Mouse (Mus musculus): Measurements from ENCODE around the gene Tmem19.
"Not testable (repeated sequence)": the region's sequence is repeated elsewhere in the genome, so short reads cannot be mapped to it uniquely, and the experiment has no call there.

Tmem19 gene

GRCm38 (mm10) chr10:115349029-115349428 is 13.3 kb downstream of the Tmem19 start:
- no peak for DNase-seq (ENCODE audit: low spot score)

DNA sequence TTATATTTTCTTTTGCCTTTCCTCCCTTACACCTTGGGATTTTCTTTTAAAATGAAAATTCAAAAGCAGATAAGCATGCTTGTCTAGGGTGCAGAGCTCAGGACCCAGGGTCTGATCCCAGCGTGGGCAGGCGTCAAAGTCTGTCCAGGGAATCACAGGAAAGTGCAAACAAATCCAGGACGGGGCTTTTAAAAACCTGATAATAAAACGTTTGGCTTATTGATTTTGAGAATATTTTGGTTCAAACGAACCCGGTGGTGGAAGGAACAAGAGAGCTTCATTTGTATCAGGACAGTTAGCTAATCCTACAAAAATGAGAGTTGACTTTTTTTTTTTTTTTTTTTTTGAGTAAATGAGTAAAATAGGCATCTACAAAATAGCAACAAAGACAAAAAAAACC is 14.2 kb downstream of the Tmem19 start:
- no peak for DNase-seq (ENCODE audit: low spot score)

DNA sequence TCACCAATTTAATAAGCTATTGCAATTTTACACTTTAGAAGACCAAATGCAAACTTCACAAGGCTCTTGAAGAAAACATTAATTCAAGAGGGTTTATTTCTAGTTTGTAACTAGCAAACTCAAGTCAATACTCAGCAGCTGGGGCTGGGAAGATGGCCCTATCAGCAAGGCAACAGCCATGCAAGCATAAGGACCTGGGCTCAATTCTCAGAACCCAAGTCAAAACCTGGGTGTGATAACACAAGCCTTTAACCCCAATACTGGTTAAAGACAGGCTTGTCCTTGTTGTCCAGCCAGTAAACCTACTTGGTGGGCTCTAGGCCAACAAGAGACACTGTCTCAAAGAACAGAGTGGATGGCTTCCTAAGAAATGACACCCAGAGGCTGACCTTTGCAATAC is 15.9 kb downstream of the Tmem19 start:
- no peak for DNase-seq (ENCODE audit: low spot score)

DNA sequence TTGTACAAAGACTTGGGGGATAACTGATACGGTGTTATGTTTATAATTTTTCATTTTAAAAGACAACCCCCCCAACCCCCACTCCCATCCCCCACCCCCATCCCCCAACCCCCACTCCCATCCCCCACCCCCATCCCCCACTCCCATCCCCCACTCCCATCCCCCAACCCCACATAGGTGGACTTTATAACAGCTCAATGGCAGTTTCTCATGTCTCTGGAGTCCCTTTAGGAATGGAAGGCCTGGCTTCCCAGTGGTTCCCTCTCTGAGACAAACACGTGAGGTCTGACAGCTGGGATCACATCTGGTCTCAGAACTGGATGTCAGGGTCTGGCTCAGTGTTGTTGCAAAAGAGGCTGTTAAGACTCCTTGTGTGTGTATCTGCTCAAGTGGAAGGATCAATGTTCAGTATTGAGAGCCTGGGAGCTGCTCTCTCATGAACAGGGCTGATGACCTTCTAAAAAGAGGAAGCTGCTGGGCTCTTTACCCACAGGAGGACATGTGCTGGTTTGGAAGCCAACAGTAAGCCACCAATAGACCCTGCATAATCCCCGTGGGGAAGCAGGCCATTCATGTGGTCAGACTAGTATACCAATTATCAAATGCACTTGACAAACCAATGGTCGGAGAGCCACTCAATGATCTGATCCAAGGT is 19.4 kb downstream of the Tmem19 start:
- DNase-seq (ENCODE audit: low spot score) = no peak

- DNase-seq (ENCODE audit: low spot score) = no peak
These were observed 22.4 kb downstream of the Tmem19 start for GRCm38 (mm10) chr10:115339820-115340328.

- no peak for DNase-seq (ENCODE audit: low spot score)
These were observed 25.4 kb downstream of the Tmem19 start for GRCm38 (mm10) chr10:115336901-115337300.

GRCm38 (mm10) chr10:115333528-115333927 is 28.8 kb downstream of the Tmem19 start:
- no peak for DNase-seq (ENCODE audit: low spot score)

- DNase-seq (ENCODE audit: low spot score) = no peak
These were observed 29.3 kb downstream of the Tmem19 start for GRCm38 (mm10) chr10:115332997-115333396.

DNA sequence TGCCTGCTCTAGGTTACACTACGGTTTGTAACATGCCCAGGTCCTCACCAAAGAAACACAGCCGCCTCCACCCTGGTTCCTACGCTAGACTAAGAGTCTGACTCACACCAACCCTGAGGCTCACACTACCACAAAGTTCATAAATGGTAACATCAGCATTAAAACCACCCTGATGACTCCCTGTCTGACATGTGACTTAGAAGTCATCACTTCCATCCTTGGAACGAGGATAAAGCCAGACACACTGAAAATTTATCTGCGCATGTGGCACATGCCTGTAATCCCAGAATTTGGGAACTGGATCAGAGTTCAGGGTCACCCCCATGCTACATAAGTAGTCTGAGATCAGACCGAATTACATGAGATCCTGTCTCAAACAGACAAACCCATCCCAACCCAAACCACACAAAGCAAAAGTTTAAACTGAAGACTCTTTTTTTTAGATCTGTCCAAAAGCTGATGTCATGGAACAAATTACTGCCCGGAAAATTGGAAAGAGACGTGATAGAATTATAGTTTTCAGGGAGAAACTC is 29.8 kb downstream of the Tmem19 start:
- no peak for DNase-seq (ENCODE audit: low spot score)

DNA sequence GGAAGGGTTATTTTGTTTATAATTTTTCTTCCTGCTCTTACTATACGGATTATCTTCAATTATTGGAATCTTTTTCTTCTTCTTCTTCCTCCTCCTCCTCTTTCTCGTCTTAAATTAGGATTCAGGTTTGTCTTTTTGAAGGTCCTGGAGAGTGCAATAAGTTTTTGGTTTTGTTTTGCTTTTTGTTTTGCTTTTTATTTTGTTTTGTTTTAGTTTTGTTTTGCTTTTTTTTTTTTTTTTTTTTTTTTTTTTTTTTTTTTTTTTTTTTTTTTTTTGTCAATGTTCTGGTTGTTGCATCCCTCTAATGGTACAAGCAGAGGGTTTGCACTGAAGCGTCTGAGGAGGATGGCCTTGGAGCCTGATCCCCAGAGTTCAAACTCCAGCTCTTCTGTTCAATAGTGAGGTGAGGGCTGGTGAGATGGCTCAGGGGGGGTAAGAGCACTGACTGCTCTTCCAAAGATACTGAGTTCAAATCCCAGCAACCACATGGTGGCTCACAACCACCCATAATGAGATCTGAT is 33.2 kb downstream of the Tmem19 start:
- no peak for DNase-seq (ENCODE audit: low spot score)

DNA sequence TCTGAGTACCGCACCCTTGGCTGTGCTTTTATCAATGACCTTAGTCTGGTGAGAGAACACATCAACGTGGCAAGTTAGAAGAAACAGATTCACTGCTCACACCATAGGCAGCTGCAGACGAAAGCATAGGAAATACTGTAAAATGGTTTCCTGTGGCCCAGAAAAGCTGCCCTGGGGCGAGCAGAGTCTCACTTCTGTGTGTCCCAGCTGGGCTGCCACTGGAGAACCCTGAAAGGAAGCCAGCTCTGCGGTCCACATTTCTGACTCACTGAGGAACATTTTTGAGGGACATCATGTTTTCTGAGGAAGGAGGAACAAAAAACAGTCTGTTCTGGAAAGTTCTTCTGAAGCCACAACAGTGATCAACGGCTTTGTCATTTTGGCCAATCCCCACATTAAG is 33.8 kb downstream of the Tmem19 start:
- DNase-seq (ENCODE audit: low spot score) = no peak

GRCm38 (mm10) chr10:115323295-115323694 is 39.0 kb downstream of the Tmem19 start:
- DNase-seq (ENCODE audit: low spot score) = peak; percentile 73

GRCm38 (mm10) chr10:115321317-115322035 is 40.8 kb downstream of the Tmem19 start:
- DNase-seq (ENCODE audit: low spot score) = no peak

GRCm38 (mm10) chr10:115318388-115318787 is 43.9 kb downstream of the Tmem19 start:
- not testable (repeated sequence) for DNase-seq (ENCODE audit: low spot score)

- no peak for DNase-seq (ENCODE audit: low spot score)
These were observed 46.0 kb downstream of the Tmem19 start for GRCm38 (mm10) chr10:115316313-115316712.

- DNase-seq (ENCODE audit: low spot score) = peak; percentile 94
These were observed 46.7 kb downstream of the Tmem19 start, which contains the start of gene Rab21 for GRCm38 (mm10) chr10:115315473-115316171. Gene Rab21 (minus strand): TSS chr10:115315594.

GRCm38 (mm10) chr10:115314582-115315452 is 47.5 kb downstream of the Tmem19 start:
- DNase-seq (ENCODE audit: low spot score) = peak; percentile 90

DNA sequence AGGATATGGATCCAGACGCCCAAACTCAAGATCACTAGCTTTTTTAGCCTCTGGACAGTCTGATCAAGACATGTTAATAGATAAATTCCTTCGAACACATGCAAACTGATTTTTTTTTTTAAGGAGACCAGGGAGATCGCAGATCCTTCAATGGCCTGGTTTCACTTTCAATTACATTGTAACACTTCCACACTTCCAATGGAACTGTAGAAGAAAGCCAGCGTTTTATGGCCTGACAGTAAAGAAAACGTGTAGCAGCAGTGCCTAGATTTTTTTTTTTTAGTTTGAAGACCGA is 48.1 kb downstream of the Tmem19 start:
- no peak for DNase-seq (ENCODE audit: low spot score)

GRCm38 (mm10) chr10:115313641-115314286 is 48.5 kb downstream of the Tmem19 start:
- DNase-seq (ENCODE audit: low spot score) = no peak

GRCm38 (mm10) chr10:115312732-115313131 is 49.6 kb downstream of the Tmem19 start:
- DNase-seq (ENCODE audit: low spot score) = no peak

DNA sequence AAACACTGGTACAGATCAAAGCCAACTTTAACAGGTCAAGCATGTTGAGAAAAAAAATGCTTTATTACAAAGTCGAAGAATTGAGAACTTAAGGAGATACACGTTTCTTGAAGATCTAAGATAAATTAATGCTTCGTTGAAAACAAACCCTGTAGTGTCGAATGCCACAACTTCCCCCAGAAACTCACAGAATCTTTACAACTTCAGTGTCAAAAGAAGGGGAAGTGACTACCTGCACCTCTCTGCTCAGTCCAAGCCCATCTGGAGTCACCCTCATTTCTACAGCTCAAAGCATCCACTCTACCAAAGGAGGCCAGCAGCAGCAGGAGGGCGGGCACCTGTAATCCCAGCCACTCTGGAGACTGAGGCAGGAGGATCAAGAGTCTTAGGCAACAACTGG is 50.1 kb downstream of the Tmem19 start:
- DNase-seq (ENCODE audit: low spot score) = no peak
